ENCODE assay signal across 23 mouse cellular contexts in the genomic region with DNA sequence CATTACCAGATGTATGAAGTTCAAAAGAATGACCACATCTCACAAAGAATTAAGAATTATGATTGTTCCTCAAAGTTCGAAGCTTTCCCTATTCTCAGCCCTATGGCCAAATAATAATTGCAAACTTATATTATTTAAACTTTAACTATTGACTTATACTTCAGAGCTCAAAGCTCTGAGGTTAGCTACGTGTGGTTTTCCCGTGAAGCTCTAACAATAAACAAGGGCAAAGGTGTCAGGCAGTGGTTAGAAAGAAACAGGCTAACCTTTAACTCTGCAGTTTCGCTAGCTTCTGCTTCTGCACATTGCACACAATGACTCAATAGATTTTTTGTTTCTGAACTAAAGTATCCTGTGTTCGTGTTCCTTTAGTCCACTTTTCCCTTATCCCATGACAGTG. TPM values are rescaled to one million over a fixed set of nuclear protein-coding genes. Genes with fewer than 3 reads are reported as not detected.
DNase-seq lines count a peak whose midpoint lies in the region; ATAC-seq and TF ChIP-seq lines count a peak whose summit lies in the region.
"Had no signal": no experiment of that assay in that cellular context is flagged by ENCODE, and none has a peak within 500 bp of the region (broad histone marks: within the 10 kb centered on the region; RNA-seq: fewer than 3 reads in every experiment).

No protein-coding gene starts in this region.

- peak; percentile 94 for DNase-seq in liver, adult 2 months (ENCODE audit: extremely low read depth, low read depth, low spot score)
- no peak for DNase-seq in liver
- DNase-seq in natural killer cell, adult 2 months (ENCODE audit: low spot score in 2 of 2), result peak; percentile 41 to 71
- no peak for DNase-seq in layer of hippocampus, adult 9-11 months
- no peak for DNase-seq in frontal cortex, postnatal 25 days (ENCODE audit: low spot score in 2 of 2)
- no peak for DNase-seq in kidney, postnatal 25 days
- DNase-seq: cerebellum, postnatal 10 days; gastrocnemius, postnatal 25 days; heart, postnatal 14 days; lung, embryonic 14.5 days had no signal

- H3K4me1 ChIP-seq in liver, adult 2 months (ENCODE audit: control insufficient read depth, insufficient read depth, low read length), result peaks cover 28% of the 10 kb centered on the region
- H3K4me1 ChIP-seq: forebrain, embryonic 10.5 days; limb, embryonic 12.5 days had no signal

- H3K9ac ChIP-seq in liver, adult 2 months (ENCODE audit: low read depth, low read length), result no peak overlapping the region
- H3K9ac ChIP-seq: hindbrain, embryonic 14.5 days; limb, embryonic 12.5 days; lung, embryonic 14.5 days had no signal

- H3K4me3 ChIP-seq in liver, adult 2 months (ENCODE audit: insufficient read depth, low read depth, low read length), result no peak overlapping the region
- H3K4me3 ChIP-seq: forebrain, embryonic 10.5 days; heart, embryonic 10.5 days; layer of hippocampus, adult 2 months; left cerebral cortex, adult 2 months; limb, embryonic 12.5 days; megakaryocyte, embryonic 14.5 days had no signal

- peak overlapping the region; percentile 90 for H3K27ac ChIP-seq in liver, adult 2 months (replicated peaks; ENCODE audit: insufficient read depth, low read depth, low read length)
- H3K27ac ChIP-seq: forebrain, embryonic 10.5 days; heart, embryonic 10.5 days; hindbrain, embryonic 14.5 days; layer of hippocampus, adult 2 months; left cerebral cortex, adult 2 months; limb, embryonic 12.5 days had no signal

- ATAC-seq in CD4-positive, CD25-positive, alpha-beta regulatory T cell, adult 4 months, result peak; percentile 56
- ATAC-seq in inflammation-experienced regulatory T-cells, adult 6 months, result peak; percentile 60

- no peaks in the 10 kb centered on the region for H3K79me2 ChIP-seq in liver, adult 2 months (ENCODE audit: control insufficient read depth, insufficient read depth, low read length)

- peaks cover 2% of the 10 kb centered on the region; the same call in 1 of the 2 replicates for H3K36me3 ChIP-seq in liver, adult 2 months (ENCODE audit: control insufficient read depth, insufficient read depth, low read length)
- H3K36me3 ChIP-seq: forebrain, embryonic 10.5 days; heart, embryonic 10.5 days; limb, embryonic 12.5 days had no signal

- TF ChIP-seq POLR2A in liver, adult 2 months (IDR thresholded peaks at IDR 0.05; ENCODE audit: extremely low read depth, insufficient read depth, low read length), result no peak

- WGBS in liver, adult 2 months, result 12% methylated on average over 5 of the region's 5 CpGs

- no peak for TF ChIP-seq CTCF in liver, adult 2 months (IDR thresholded peaks at IDR 0.05; ENCODE audit: low read depth, low read length)

- no peaks in the 10 kb centered on the region for H3K27me3 ChIP-seq in liver, adult 2 months (ENCODE audit: control insufficient read depth, insufficient read depth, low read length)
- H3K27me3 ChIP-seq: limb, embryonic 12.5 days; megakaryocyte, embryonic 14.5 days had no signal

RNA-seq across cellular contexts. Expression of a gene that starts 28.0 kb away (rescaled TPM):
- total RNA-seq in liver, adult 2 months (2014; rRNA removed), result 0.83 and 1.7 TPM in 2 replicates
- polyA plus RNA-seq in liver, adult 2 months (2012; rRNA removed), result 0.78 and 1.9 TPM in 2 replicates
- polyA plus RNA-seq in CD4-positive, CD25-positive, alpha-beta regulatory T cell, adult 4 months (2017; shearing (Covaris generic)), result not detected
- polyA plus RNA-seq in inflammation-experienced regulatory T-cells, adult 6 months (2017; shearing (Covaris generic)), result under 1 TPM in 1 of 3 experiments, not detected in 2; 0.54 TPM
- total RNA-seq: left cerebral cortex, adult 2 months had no signal
- polyA plus RNA-seq: embryonic facial prominence, embryonic 14.5 days; forebrain, embryonic 10.5 days; heart, embryonic 10.5 days; hindbrain, embryonic 14.5 days; kidney, embryonic 14.5 days; limb, embryonic 12.5 days; lung, embryonic 14.5 days; neural tube, embryonic 14.5 days had no signal

RNA-seq across cellular contexts. Expression of a gene that starts 35.0 kb away (rescaled TPM):
- total RNA-seq in liver, adult 2 months (2014; rRNA removed), result not detected in 2 replicates
- not detected in 2 replicates for polyA plus RNA-seq in liver, adult 2 months (2012; rRNA removed)
- polyA plus RNA-seq in CD4-positive, CD25-positive, alpha-beta regulatory T cell, adult 4 months (2017; shearing (Covaris generic)), result not detected
- polyA plus RNA-seq in inflammation-experienced regulatory T-cells, adult 6 months (2017; shearing (Covaris generic)), result not detected
- total RNA-seq: adrenal gland, postnatal 4 days; gastrocnemius, postnatal 25 days; heart, postnatal 14 days; layer of hippocampus, adult 2 months; left cerebral cortex, adult 2 months had no signal
- polyA plus RNA-seq: embryonic facial prominence, embryonic 14.5 days; forebrain, embryonic 10.5 days; heart, embryonic 10.5 days; hindbrain, embryonic 14.5 days; kidney, embryonic 14.5 days; limb, embryonic 12.5 days; lung, embryonic 14.5 days; neural tube, embryonic 14.5 days had no signal

RNA-seq across cellular contexts. Expression of a gene that starts 59.8 kb away (rescaled TPM):
- total RNA-seq in liver, adult 2 months (2014; rRNA removed), result not detected in 2 replicates
- not detected in 2 replicates for polyA plus RNA-seq in liver, adult 2 months (2012; rRNA removed)
- polyA plus RNA-seq in CD4-positive, CD25-positive, alpha-beta regulatory T cell, adult 4 months (2017; shearing (Covaris generic)), result under 1 TPM in 1 of 2 experiments, not detected in 1; 0.31 TPM
- not detected for polyA plus RNA-seq in inflammation-experienced regulatory T-cells, adult 6 months (2017; shearing (Covaris generic))
- total RNA-seq: gastrocnemius, postnatal 25 days; heart, postnatal 14 days; layer of hippocampus, adult 2 months; left cerebral cortex, adult 2 months had no signal
- polyA plus RNA-seq: embryonic facial prominence, embryonic 14.5 days; forebrain, embryonic 10.5 days; heart, embryonic 10.5 days; hindbrain, embryonic 14.5 days; kidney, embryonic 14.5 days; limb, embryonic 12.5 days; lung, embryonic 14.5 days; neural tube, embryonic 14.5 days had no signal

Comparison
In these comparisons a context has a peak if more than half of its experiments do, and no peak if none do; other contexts are left out.
1. DNase-seq: peak in liver, adult 2 months (single experiment) and natural killer cell, adult 2 months (2 of 2); none in liver (single experiment), layer of hippocampus, adult 9-11 months (single experiment), frontal cortex, postnatal 25 days (0 of 2) and kidney, postnatal 25 days (0 of 2).